Mouse (Mus musculus) urinary bladder, adult 2 months (tissue): ENCODE results near the gene Slc6a1. TPM values are rescaled to one million over a fixed set of nuclear protein-coding genes. Genes with fewer than 3 reads are reported as not detected.

Experiments
- DNase-seq: peaks from one replicate; pipeline ENCODE4 v3.0.0; 2022; ENCODE audit warnings: low spot score
- polyA plus RNA-seq: library from polyadenylated mRNA; depleted of rRNA; stranded (reverse); fragments of >200 nt; gene quantifications from 2 replicates; pipeline ENCODE4 v1.2.3, GENCODE M21; 2012; rRNA removed

Gene Slc6a1
- polyA plus RNA-seq, 1 experiment: 0.06 TPM

DNA sequence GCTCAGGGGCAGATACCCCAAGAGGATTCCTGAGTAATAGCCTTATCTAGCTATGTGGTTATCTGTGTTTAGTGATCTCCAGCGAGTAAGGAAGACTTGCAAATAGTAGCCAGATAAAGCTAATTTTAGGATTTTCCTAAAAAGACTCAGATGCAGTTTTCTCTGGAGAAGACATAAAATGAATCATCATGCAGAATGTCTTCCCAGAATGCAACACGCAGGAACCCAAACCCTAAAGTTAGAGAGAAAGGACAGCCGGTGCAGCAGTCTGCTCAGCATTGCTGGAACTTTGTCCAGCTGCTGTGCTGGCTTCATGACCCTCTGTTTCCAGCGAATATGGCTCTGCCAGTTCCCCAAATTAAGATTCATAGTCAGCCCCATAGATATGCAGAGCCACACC, 72.2 kb downstream of the Slc6a1 start:
- DNase-seq: no peak

DNA sequence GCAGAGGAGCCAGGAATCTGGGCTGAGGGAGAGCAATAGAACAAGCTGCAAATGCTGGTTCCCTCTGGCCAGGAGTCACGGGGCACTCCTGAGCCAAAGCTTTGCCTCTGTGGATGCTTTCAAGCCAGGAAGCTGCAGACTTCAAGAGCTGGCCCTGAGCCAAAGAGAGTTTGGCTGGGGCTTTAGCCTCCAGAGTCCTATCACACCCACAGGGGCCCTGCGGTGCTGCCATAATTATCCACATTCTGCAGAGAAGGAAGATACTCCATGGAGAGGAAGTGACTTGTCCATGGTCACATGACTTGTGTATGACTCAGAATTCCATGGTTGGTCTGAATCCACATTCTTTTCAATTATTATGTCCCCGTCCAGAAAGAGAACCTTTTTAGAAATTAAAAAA, 75.7 kb downstream of the Slc6a1 start:
- DNase-seq: no peak

DNA sequence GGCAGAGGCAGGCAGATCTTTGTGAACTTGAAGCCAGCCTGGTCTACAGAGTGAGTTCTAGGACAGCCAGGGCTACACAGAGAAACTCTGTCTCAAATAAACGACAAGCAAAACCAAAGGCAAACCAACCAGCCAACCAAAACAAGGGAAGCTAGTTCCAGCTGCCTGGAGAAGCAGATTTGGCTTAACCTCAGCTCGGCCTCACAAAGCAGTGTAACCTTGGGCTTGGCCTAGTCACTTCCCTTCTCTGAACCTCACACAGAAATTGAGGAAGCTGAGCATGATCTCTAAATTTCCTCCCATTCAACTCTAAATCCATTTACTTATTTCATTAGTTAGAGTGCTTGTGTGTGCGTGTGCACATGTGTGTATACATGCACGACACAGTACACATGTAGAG, 79.9 kb downstream of the Slc6a1 start:
- no peak for DNase-seq

DNA sequence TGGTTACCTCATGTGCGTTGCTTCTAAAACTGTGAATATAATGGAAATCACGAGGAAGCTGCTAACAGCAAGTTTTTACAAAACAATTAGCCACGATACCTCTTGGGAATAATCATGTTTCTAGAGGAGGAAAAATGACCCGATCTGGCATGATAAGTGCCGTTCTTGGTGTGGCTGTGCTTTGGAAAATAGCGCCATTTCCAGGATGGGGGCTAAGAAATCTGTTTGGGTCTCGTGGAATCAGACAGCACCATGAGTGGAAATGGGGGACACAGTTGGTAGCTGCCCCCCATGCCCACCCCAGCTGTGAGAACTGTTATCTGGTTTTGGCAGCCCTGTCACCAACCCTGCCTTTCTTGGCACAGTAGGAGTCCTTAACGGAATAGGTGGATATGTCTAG, 81.3 kb downstream of the Slc6a1 start:
- no peak for DNase-seq

DNA sequence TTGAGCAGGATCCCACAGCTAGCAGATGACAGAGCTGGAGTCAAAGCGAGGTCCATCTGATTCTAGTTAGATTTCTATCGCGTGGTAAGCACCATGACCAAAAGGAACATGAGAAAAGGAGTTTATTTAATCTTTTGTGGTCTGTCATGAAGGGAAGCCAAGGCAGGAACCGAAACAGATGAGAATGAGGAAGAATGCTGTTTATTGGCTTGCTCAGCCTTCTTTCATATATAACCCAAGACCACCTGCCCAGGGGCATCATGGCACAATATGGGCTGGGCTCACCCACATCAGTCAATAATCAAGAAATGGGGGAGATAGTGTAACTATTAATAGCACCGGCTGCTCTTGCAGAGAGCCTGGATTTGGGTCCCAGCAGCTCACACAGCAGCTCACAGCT, 82.3 kb downstream of the Slc6a1 start:
- DNase-seq: no peak

DNA sequence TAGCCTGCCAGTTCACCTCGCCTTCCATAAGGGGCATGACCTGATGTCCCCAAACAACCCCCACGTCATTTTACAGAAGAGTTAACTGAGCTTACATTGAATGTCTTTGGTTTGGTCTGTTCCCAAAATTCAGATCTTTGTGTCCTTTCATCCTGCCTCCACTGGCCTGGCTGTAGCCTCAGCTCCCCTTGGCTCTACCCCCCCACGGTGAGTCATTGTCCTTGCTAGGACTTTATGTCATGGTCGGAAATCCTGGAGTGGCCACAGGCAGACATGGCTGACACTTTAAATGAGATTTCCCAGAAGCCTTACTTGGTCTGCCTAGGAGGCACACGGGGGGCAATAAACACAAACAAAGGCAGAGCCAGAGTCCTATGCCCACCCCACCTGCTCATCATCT, 83.8 kb downstream of the Slc6a1 start:
- DNase-seq: no peak

Other genes starting within 250 kb of the Slc6a1 start
- gene Atp2b2, start 240.0 kb upstream of the Slc6a1 start, polyA plus RNA-seq: 0.19 and 0.43 TPM in 2 replicates
- gene Slc6a11, start 151.4 kb upstream of the Slc6a1 start, polyA plus RNA-seq: 0.10 and 0.21 TPM in 2 replicates
- gene Hrh1, start 115.3 kb downstream of the Slc6a1 start, polyA plus RNA-seq: 0.88 and 0.96 TPM in 2 replicates